Mouse (Mus musculus) Patski (cell line): ENCODE measurements at regions not wholly inside any gene's neighbourhood (a gene's known extent, or its start where the extent isn't known, plus 50 kb on each side); places are given as distances from the start of the nearest gene placed in this dataset.
"Not testable (repeated sequence)": the region's sequence is repeated elsewhere in the genome, so short reads cannot be mapped to it uniquely, and the experiment has no call there.

Experiments used
- ATAC-seq: fragments of 100-300 bp; one replicate; pipeline ENCODE4 v1.8.0; 2021
- CTCF ChIA-PET: fragments of 350-600 bp; sonication (Branson Sonifier 250); formaldehyde crosslinking; loops from one replicate; lab custom pipeline; 2022; ENCODE audit warnings: inconsistent platforms; lab: Charles Lee
- POLR2A ChIA-PET: fragments of 350-600 bp; sonication (Branson Sonifier 250); formaldehyde crosslinking; loops from one replicate; lab custom pipeline; 2022; ENCODE audit warnings: antibody characterized with exemption, inconsistent platforms; lab: Charles Lee
- DNase-seq: peaks from one replicate; pipeline ENCODE4 v3.0.0-alpha.2; 2011; ENCODE audit warnings: low read depth, low spot score
- H3K27me3 ChIP-seq: fragments of 371-371 bp; one replicate; pipeline ENCODE4 v1.5.1; 2021
- CTCF ChIP-seq: fragments of 100-300 bp; IDR thresholded peaks from one replicate; pipeline ENCODE4 v1.5.1; 2021
- in situ Hi-C: fragments of 300-500 bp; cut with MboI; formaldehyde crosslinking; loops from 3 replicates; pipeline ENCODE4 v1.11.1; 2018; ENCODE audit warnings: low pct_unique_long_range_greater_than_20kb, mixed read lengths

GRCm38 (mm10) chr19:19347017-19347416 is 236.0 kb upstream of the Rorb start:
- ChIA-PET POLR2A (no interaction called here), CTCF (interaction anchor here (1.3 to 1.4 kb wide), 2 partner anchors 9 to 14 kb away, joined by 3 to 5 read pairs; no protein-coding TSS in a partner anchor)
- in situ Hi-C loops, result no loop called here
- H3K27me3 ChIP-seq, result peaks cover 31% of the 10 kb centered on the region
- DNase-seq, result no peak
- no peak for ATAC-seq
- TF ChIP-seq CTCF, result peak; percentile 55

DNA sequence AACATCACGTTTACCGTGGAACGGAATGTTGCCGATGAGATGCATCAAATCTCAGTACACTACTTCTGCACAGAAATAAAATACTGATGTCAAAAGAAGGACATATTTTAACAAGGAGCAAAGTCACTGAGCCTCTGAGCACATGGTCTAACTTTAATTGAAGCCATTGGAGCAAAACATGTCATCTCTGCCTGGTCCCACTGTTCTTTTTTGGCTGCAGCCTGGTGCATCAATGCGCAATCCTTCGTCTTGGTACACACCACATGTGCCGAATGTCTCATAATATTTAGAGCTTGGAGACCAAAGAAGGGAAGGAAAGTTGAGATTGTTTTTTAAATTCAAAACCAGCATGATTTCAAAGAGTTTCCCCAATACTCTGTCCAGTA is 233.4 kb upstream of the Rorb start:
- ATAC-seq (no peak), DNase-seq (no peak)
- POLR2A ChIA-PET, result no interaction called here
- TF ChIP-seq CTCF, result no peak
- CTCF ChIA-PET, result no interaction called here
- H3K27me3 ChIP-seq, result peaks cover 48% of the 10 kb centered on the region
- in situ Hi-C loops, result no loop called here

- TF ChIP-seq CTCF, result no peak
- ChIA-PET POLR2A (no interaction called here), CTCF (no interaction called here)
- ATAC-seq (no peak), DNase-seq (no peak)
- in situ Hi-C loops, result no loop called here
- peaks cover 46% of the 10 kb centered on the region for H3K27me3 ChIP-seq
These were observed 232.9 kb upstream of the Rorb start for GRCm38 (mm10) chr19:19343702-19344425.

DNA sequence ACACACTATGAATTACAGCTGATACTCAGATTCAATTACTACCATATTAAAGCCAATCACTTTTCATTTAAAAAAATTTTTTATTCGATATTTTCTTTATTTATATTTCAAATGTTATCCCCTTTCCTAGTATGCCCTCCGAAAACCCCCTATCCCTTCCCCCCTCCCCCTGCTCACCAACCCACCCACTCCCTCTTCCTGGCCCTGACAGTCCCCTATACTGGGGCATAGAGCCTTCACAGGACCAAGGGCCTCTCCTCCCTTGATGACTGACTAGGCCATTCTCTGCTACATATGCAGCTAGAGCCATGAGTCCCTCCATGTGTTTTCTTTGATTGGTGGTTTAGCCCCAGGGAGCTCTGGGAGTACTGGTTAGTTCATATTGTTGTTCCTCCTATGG is 196.1 kb upstream of the Rorb start:
- in situ Hi-C loops, ATAC-seq, POLR2A ChIA-PET, DNase-seq: not testable (repeated sequence)
- peaks cover 17% of the 10 kb centered on the region for H3K27me3 ChIP-seq
- CTCF ChIA-PET, result interaction anchor here (1.0 to 1.3 kb wide), 2 partner anchors 12 to 20 kb away, joined by 3 read pairs; no protein-coding TSS in a partner anchor

DNA sequence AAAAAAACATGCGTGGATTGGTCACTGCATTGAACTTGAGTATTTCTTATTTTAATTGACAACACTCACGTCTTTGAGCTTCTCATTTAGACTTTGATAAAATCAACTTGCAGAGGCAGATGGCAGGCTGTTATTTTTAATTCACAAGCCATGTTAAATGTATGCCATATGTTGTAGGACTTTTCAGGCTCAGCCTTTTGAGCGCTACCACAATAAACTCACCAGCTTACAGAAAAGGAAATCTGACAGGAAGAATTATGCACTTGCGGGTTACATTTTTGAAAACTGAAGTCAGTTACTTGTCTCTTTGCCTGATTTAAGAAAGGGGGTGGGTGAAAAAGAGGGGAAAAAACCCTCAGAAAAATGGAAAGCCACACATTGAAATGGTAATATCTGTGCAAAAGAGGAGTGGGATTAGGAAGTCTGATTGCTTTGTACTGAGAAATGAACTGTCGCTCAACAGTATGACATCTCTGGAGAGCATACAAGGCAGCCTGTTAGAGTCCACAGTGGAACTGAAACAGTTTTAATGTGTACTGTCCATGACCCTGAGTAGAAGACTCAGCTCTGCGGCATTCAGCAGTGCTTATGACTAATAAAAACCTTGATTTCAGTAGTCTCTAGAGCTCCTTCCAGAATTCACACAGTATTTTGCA is 195.6 kb upstream of the Rorb start:
- DNase-seq, result no peak
- in situ Hi-C loops, result no loop called here
- no peak for TF ChIP-seq CTCF
- peaks cover 17% of the 10 kb centered on the region for H3K27me3 ChIP-seq
- ChIA-PET CTCF (interaction anchor here (1.0 to 1.3 kb wide), 2 partner anchors 13 to 20 kb away, joined by 3 read pairs; no protein-coding TSS in a partner anchor), POLR2A (interaction anchor here (0.6 to 0.7 kb wide), 2 partner anchors 238 to 1553 kb away, joined by 3 read pairs; no protein-coding TSS in a partner anchor)
- ATAC-seq, result no peak

- POLR2A ChIA-PET, CTCF ChIA-PET, DNase-seq, in situ Hi-C loops, ATAC-seq, H3K27me3 ChIP-seq: not testable (repeated sequence)
These were observed 174.9 kb upstream of the Rorb start for GRCm38 (mm10) chr19:19285864-19286263.

GRCm38 (mm10) chr19:19246837-19247560 is 136.0 kb upstream of the Rorb start:
- ATAC-seq (peak; percentile 75), DNase-seq (no peak)
- no peak for TF ChIP-seq CTCF
- CTCF ChIA-PET, result interaction anchor here (0.8 kb wide), 1 partner anchor 613 kb away, joined by 3 read pairs; no protein-coding TSS in a partner anchor
- POLR2A ChIA-PET, result no interaction called here
- H3K27me3 ChIP-seq, result peaks cover 6% of the 10 kb centered on the region
- in situ Hi-C loops, result no loop called here

- TF ChIP-seq CTCF, result no peak
- POLR2A ChIA-PET, result interaction anchor here (0.6 kb wide), 1 partner anchor 127 kb away, joined by 3 read pairs; no protein-coding TSS in a partner anchor
- CTCF ChIA-PET, result no interaction called here
- ATAC-seq (no peak), DNase-seq (no peak)
- peaks cover under 1% of the 10 kb centered on the region for H3K27me3 ChIP-seq
- in situ Hi-C loops, result no loop called here
These were observed 118.5 kb upstream of the Rorb start for GRCm38 (mm10) chr19:19229305-19229994.

- ChIA-PET CTCF (interaction anchor here (1.2 kb wide), 1 partner anchor 23 kb away, joined by 3 read pairs; no protein-coding TSS in a partner anchor), POLR2A (no interaction called here)
- in situ Hi-C loops, result loop anchor here (25.0 kb wide), 1 partner anchor 359 kb away; no protein-coding TSS in a partner anchor
- TF ChIP-seq CTCF, result no peak
- peaks cover 38% of the 10 kb centered on the region for H3K27me3 ChIP-seq
- ATAC-seq (no peak), DNase-seq (no peak)
These were observed 109.8 kb upstream of the Rorb start for GRCm38 (mm10) chr19:19220826-19221225.

- in situ Hi-C loops, result loop anchor here (25.0 kb wide), 1 partner anchor 357 kb away; no protein-coding TSS in a partner anchor
- CTCF ChIA-PET, result no interaction called here
- peaks cover 43% of the 10 kb centered on the region for H3K27me3 ChIP-seq
- ATAC-seq (no peak), DNase-seq (no peak)
- POLR2A ChIA-PET, result no interaction called here
- TF ChIP-seq CTCF, result no peak
These were observed 108.4 kb upstream of the Rorb start for GRCm38 (mm10) chr19:19219352-19219751.
